Mouse (Mus musculus): ENCODE data around the gene Tdrd9. TPM values are rescaled to one million over a fixed set of nuclear protein-coding genes. Genes with fewer than 3 reads are reported as not detected.
"Not testable (repeated sequence)": the region's sequence is repeated elsewhere in the genome, so short reads cannot be mapped to it uniquely, and the experiment has no call there.

Gene Tdrd9
- under 1 TPM; 0.34 to 0.56 TPM for total RNA-seq (2021)

DNA sequence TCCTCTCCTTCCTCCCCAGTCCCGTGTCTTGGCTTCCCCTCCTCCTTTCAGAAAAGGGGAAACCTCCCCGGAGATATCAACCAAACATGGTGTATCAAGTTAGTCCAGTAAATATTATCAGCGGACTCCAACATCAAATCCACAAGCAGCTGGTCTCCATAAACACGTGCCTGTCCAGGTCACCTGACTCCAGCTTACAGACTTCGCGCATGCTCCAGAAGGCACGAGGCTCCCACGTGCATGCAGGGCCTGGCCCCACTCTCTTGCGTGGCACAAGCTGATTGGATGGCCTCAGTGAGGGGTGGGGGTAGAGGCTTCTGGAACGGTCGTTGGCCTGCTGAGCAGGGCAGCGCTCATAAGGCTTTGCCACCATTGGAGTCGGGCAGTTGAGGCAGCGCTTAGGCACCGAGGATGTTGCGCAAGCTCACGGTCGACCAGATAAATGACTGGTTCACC is at the start of gene Tdrd9:
TSS of gene Tdrd9 (plus strand) at position 329 of the 456 bp plus-strand sequence.
- DNase-seq: no peak
- intact Hi-C loops (cut with DNase I): no loop called here

- intact Hi-C loops (cut with DNase I): no loop called here
Measured at GRCm38 (mm10) chr12:111923117-111923516, 48.2 kb upstream of the Tdrd9 start.

DNA sequence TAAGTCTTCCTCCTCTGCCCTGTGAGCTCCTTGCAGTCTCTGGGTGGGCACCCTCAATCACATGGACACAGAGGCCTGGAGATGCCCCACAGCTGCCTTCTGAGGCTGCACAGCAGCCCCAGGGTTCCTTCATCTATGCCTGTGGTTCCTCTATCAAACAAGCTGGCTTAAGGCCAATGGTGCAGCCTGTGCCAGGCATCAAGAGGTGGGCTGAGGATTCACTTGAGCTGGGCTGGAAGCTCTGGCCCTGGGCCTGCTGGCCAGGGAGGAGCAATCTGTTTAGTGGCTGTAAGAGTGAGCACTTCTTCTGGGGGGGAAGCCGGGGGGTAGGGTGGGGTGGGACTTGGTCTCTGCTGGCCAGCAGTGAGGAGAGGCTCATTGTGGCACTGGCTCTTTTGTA is 44.0 kb upstream of the Tdrd9 start:
- peak; percentile 93 for DNase-seq
- intact Hi-C loops (cut with DNase I): no loop called here

More at GRCm38 (mm10) chr12:111923117-111923516, 48.2 kb upstream of the Tdrd9 start:
- no peak for DNase-seq

DNA sequence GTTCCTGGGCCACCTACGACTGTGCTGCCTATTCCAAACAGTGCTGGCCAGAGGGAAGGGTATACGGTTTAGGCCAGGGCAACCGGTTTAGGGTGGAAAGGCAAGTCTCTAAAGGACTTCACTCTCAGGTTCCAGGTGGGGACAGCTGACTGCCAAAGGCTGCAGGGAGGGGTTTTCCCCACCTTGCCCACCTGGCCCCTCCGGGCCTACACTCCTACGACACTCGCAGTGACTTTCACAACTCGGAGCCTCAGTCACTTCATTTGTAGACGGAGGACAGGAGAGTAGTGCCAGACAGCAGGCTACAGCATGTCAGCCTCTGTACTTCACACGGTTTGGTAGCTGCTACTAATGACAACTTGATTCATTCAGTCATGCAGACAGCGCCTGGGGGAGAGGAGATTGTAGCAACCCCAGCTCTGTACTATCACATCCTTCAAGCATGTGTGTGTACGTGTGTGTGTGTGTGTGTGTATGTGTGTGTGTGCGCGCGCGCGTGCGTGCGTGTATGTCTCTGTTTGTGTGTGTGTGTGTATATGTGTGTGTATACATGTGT is 42.9 kb upstream of the Tdrd9 start:
- no peak for DNase-seq
- intact Hi-C loops (cut with DNase I): no loop called here

DNA sequence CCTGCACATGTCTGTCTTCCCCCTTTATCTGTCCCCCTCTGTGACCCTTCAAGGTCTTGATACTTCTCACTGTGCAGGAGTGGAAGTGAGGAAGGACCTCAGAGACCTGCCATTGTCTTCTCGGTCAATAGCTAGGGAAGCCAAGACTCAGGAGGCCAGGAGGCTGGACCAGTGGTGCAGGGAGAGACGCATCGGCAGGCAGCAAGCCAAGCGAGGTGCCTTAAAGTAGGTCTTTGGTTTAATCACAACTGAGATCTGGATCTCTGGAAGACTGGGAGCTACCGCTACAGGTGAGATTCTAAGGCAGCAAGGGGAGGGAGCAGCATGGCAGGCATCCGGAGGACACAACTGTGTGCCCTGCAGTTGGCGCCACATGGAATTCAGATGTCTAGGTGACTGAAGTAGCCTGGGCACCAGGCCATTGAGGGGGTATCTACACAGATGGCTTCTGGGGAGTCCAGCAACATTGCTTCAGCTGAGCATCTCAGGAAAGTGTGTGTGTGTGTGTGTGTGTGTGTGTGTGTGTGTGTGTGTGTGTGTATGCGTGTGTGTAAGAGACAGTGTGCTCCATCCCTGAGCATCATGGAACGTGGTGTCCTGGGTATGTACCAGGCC is 39.8 kb upstream of the Tdrd9 start:
- peak; percentile 59 for DNase-seq
- intact Hi-C loops (cut with DNase I): no loop called here

GRCm38 (mm10) chr12:111932513-111932912 is 38.8 kb upstream of the Tdrd9 start:
- intact Hi-C loops (cut with DNase I): no loop called here

DNA sequence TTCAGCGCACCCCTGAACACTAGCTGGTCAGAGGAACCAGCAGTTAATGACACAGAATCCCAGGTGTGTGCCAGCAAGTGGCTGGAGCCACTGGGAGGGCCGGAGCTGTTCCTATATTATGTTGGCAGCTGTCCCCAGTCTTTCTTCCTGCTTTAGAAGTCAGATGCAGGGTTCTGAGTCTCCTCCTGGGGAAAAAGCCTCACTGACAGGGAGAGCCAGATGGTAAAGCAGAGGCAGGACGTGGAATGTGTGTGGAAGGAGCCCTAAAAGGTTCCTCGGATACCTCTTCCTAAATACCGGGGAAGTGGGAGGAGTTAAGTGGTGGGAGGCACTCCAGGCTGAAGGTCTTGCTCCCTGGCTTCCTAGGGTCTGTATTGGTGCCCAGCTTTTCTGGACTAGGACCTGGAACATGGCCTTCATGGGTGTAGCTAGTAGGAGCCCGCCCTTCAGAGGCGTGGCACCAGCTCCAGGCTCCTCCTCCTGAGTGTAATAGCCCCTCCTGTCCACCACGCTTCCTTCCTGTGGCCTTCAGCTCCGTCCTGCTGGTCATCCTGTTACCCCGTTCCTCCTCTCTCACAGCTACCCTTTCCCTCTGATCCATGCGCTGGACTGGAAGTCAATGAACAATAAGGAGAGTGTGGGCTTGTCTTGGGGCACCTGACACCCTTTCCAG is 38.2 kb upstream of the Tdrd9 start:
- DNase-seq: no peak
- intact Hi-C loops (cut with DNase I): no loop called here

More at GRCm38 (mm10) chr12:111932513-111932912, 38.8 kb upstream of the Tdrd9 start:
- DNase-seq: no peak

GRCm38 (mm10) chr12:111933971-111934370 is 37.4 kb upstream of the Tdrd9 start:
- no peak for DNase-seq
- intact Hi-C loops (cut with DNase I): no loop called here

DNA sequence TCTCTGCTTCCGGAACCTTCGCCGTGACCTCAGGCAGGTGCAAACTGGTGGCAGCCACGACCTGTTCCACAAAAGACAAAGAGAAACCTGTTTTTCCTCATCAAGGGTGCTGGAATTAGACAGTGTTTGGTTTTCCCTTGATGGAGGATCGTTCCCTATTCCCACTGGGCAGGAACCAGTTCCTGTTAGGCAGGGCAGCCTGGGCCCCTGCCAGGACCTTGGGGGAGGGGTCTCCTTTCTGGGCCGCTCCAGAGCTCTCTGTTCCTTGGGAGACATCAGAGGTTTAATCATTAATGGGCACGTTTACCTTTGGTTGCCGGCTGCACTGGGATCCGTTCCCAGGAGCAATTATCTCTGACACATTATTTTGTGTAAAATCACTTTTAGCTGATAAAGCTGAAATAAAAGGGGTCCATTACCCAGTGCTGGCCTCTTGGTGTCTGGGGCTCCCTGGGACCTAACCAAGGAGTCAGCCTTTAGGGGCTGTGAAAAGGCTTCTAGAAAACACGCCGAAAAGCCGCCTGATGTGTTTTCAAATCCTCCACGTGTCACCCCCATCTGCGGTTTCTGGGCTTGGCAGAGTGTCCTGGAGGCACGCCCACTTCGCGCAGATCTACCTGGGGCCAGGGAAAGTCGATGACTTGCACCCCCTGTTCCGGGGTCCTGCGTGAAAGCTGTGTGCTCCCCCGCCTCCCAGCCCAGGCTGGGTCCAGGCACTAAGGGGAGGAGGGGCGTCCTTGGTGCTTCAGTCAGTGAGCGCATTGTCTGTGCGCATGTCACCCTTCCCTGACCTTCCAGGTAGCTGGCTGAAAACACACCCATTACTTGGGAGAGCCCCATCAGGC is 34.4 kb upstream of the Tdrd9 start:
- intact Hi-C loops (cut with DNase I): no loop called here
- DNase-seq: peak; percentile 52

DNA sequence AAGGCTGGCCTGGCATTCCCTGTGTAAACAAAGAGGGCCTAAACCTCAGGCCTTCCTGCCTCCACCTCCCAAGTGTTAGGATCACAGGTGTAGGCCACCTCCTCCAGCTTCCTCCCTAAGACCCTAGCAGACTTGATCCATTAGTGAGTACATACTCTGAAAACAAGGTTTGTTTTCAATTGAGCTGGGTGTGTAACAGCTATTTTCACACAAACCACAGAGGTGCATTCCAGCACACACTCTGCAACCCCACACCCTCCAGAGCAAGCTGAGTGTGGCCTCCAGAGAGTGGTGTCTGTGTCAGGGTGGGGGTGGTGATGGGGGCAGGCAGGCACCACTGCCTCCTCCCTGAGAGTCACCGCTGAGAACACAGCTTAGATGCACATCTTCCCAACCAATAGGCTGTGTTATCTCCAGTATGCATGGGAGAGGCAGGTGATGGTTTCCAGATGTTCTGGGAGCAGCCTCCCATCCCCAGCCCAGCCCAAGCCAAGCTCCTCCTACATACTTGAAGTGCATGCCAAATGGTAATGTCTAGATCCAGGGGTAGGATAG is 32.7 kb upstream of the Tdrd9 start:
- intact Hi-C loops (cut with DNase I): no loop called here
- no peak for DNase-seq

- intact Hi-C loops (cut with DNase I): loop anchor here (5.0 kb wide), 1 partner anchor 56 kb away; no protein-coding TSS in a partner anchor
- DNase-seq: peak; percentile 27
Measured at GRCm38 (mm10) chr12:111943421-111944064, 27.8 kb upstream of the Tdrd9 start.

DNA sequence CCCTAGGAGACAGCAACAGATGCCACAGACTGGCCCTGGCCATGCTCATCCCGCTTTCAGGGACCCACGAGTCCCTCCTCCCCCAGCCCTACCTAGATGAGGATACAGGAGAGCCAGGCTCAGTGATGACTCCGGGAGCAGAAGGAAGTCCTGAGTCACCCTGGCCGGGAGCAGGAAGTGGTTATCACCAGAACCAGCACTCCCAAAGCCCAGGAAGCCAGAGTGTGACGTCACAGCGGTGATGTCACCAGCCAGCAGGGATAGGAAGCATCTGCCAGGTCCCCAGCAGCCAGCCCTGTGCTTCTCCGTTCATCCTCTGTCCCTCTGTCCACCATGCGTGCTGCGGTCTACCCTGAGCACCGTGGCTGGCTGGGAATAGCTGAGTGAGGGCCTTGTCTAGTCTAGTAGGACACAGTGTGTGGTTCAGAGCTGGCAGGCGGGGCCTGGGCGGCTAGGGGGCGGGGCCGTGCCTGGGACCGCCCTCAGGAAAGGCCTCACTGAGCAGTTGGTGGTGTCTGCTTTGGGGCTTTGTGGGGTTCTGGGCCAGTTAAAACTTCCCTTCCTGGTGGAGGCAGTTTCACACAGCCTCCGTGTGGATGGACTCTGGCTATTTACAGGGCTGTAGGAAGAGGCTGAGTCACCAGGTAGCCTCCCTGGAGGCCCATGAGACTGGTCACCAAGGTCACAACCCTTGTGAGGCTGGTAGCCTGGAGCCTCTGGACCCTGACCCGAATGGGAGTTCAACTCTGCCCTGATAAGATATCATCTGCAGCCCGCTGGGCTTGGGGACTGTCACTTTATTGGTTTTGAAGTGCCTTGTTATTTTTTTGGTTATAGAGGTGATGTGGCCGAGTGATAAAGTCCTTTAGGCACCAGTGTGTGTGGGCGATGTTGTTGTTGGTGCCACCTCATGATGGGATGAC is 27.0 kb upstream of the Tdrd9 start:
- intact Hi-C loops (cut with DNase I): loop anchor here (5.0 kb wide), 1 partner anchor 57 kb away; no protein-coding TSS in a partner anchor
- DNase-seq: not testable (repeated sequence)

DNA sequence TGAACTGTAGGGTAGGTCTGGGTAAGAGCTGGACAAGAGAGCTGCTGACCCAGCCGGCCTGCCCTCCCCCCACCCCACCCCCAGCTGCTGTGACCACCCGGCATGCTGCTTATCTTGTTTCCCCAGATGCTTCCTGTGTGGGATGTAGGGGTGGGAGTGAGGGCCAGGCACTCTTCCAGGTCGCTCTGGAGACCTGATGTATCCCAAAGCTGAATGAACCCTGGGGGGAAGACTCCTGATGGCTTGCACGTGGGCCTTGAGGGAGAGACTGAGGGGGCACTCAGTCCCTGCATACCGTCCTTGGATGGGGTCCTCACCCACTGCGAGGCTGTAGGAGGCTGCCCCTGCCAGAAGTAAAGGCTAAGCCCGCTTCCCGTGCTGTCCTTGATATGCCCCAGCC is 26.2 kb upstream of the Tdrd9 start:
- intact Hi-C loops (cut with DNase I): no loop called here

GRCm38 (mm10) chr12:111945765-111946655 is 25.3 kb upstream of the Tdrd9 start:
- DNase-seq; intact Hi-C loops (cut with DNase I): not testable (repeated sequence)

More for the DNA sequence above, 26.2 kb upstream of the Tdrd9 start:
- no peak for DNase-seq

- DNase-seq: peak; percentile 52
- intact Hi-C loops (cut with DNase I): no loop called here
Measured at GRCm38 (mm10) chr12:111946716-111947115, 24.6 kb upstream of the Tdrd9 start.

- DNase-seq: no peak
- intact Hi-C loops (cut with DNase I): no loop called here
Measured at GRCm38 (mm10) chr12:111950486-111950885, 20.9 kb upstream of the Tdrd9 start.

DNA sequence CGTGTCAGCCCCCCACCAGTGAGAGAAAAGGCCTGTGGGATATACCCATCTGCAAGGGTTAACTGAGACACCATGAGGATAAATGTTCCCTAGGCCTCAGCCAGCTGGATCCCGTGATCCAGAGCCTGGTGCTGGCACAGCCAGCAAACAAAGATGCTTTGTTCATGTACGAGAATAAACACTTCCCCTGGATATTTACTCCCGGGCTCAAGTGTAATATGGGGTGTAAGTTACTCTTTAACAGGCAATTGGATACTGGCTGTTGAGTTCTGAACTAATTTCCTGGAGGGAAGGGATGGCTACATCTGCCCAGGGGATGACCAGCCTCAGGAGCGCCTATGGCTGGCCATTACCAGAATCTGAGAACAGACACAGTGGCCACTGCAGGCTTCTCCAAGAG is 19.7 kb upstream of the Tdrd9 start:
- DNase-seq: no peak
- intact Hi-C loops (cut with DNase I): no loop called here

DNA sequence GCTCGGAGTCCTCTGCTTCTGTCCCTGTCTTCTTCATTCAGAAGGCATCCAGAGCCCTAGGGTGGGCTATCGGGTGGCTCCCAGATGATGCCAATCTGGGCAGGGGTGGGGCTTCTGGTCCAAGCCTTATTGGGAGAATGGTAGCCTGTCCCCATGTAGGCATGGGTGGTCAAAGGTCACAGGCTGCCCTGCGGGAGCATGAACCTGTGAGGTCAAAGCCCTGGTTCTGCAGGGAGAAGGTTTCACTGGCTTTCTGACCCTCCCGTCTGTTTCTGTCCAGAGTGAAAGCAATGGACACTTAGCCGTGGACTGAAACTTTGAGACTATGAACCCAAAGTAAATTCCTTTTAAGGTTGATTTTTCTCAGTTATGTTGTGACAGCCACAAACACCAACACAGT is 15.2 kb upstream of the Tdrd9 start:
- DNase-seq: no peak
- intact Hi-C loops (cut with DNase I): no loop called here
